Mouse (Mus musculus) heart, postnatal 25 days (tissue): ENCODE results near the gene S100a7a. TPM values are rescaled to one million over a fixed set of nuclear protein-coding genes. Genes with fewer than 3 reads are reported as not detected.

Experiments
- DNase-seq: peaks from one replicate; pipeline ENCODE4 v3.0.0; 2022; ENCODE audit warnings: low spot score
- intact Hi-C: fragments of 180-260 bp; cut with DNase I; formaldehyde crosslinking; loops from one replicate; pipeline ENCODE4 v1.15.1; 2025
- total RNA-seq, 2 experiments: library from RNA; stranded (reverse); gene quantifications; 2 replicates each; pipeline ENCODE4 v1.2.3; 2021

S100a7a gene
- total RNA-seq, 2 experiments from 2014 or later, result 0.28 to 0.60 TPM

DNA sequence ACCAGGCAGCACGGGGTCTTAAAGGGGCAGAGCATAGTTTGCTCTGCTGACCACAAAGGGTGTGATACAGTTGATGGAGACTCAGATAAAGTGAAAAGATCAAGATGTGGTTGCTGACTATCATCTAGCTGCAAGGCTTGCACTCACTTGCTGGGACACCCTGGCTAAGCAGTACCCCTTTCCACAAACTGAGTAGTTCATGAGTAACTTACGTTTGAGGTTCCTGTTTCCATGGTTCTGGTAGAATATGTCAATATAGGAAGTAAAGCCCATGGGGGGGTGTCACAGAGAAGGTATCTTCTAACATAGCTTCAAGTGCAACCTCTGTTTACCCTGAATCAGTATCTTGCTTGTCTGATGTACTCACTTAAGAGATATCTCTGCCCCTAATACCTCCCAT is 39.7 kb downstream of the S100a7a start:
- no peak for DNase-seq
- intact Hi-C loops, result no loop called here

- intact Hi-C loops, result no loop called here
- DNase-seq, result no peak
Observed at GRCm38 (mm10) chr3:90695613-90696012, 41.8 kb downstream of the S100a7a start, which contains the start of gene S100a9. S100a9 (minus strand) TSS chr3:90695721.

- no peak for DNase-seq
- intact Hi-C loops, result no loop called here
Observed at GRCm38 (mm10) chr3:90702244-90702643, 48.4 kb downstream of the S100a7a start.

Other genes starting within 250 kb of the S100a7a start
- 10 to 100 TPM; 25.2 to 26.9 TPM for gene Ints3, start 220.4 kb upstream of the S100a7a start, total RNA-seq
- 10 to 100 TPM; 17.2 to 18.8 TPM for gene Npr1, start 188.2 kb upstream of the S100a7a start, total RNA-seq
- gene Ilf2, start 177.9 kb upstream of the S100a7a start, total RNA-seq, result 10 to 100 TPM; 31.5 to 33.4 TPM
- 10 to 100 TPM; 59.5 to 62.6 TPM for gene Snapin, start 163.0 kb upstream of the S100a7a start, total RNA-seq
- 100 to 1,000 TPM; 100 to 113 TPM for gene Chtop, start 144.5 kb upstream of the S100a7a start, total RNA-seq
- 100 to 1,000 TPM; 777 to 804 TPM for gene S100a1, start 139.6 kb upstream of the S100a7a start, total RNA-seq
- gene S100a13, start 139.6 kb upstream of the S100a7a start, total RNA-seq, result 10 to 100 TPM; 27.1 to 29.7 TPM
- under 1 TPM; 0.23 to 0.48 TPM for gene S100a14, start 127.2 kb upstream of the S100a7a start, total RNA-seq
- 10 to 100 TPM; 71.3 to 74.7 TPM for gene S100a16, start 116.8 kb upstream of the S100a7a start, total RNA-seq
- not detected for gene S100a3, start 93.4 kb upstream of the S100a7a start, total RNA-seq
- not detected for gene S100a2, start 63.8 kb upstream of the S100a7a start, total RNA-seq
- not detected for gene Gm42674, start 52.1 kb upstream of the S100a7a start, total RNA-seq
- 10 to 100 TPM in 1 of 2 experiments, 1 to 10 TPM in 1; 8.0 to 11.2 TPM for gene S100a4, start 50.2 kb upstream of the S100a7a start, total RNA-seq
- not detected for gene S100a5, start 45.5 kb upstream of the S100a7a start, total RNA-seq
- 10 to 100 TPM; 70.8 to 84.4 TPM for gene S100a6, start 41.1 kb upstream of the S100a7a start, total RNA-seq
- 1 to 10 TPM in 1 of 2 experiments, under 1 TPM in 1; 0.61 to 1.6 TPM for gene S100a8, start 15.0 kb downstream of the S100a7a start, total RNA-seq
- 1 to 10 TPM; 1.3 to 1.5 TPM for gene S100a9, start 41.7 kb downstream of the S100a7a start, total RNA-seq
- gene Pglyrp4, start 72.9 kb downstream of the S100a7a start, total RNA-seq, result not detected
- gene Gm5849, start 123.9 kb downstream of the S100a7a start, total RNA-seq, result not detected